Mouse (Mus musculus) left cerebral cortex, adult 6 months (tissue): ENCODE measurements around the gene Klhl30. TPM values are rescaled to one million over a fixed set of nuclear protein-coding genes. Genes with fewer than 3 reads are reported as not detected.

Experiments used
- long read RNA-seq, 2 experiments: library from polyadenylated mRNA; unstranded; transcript quantifications; one replicate each; pipeline ENCODE4 v2.0.0; 2019 to 2020
- polyA plus RNA-seq: library from polyadenylated mRNA; unstranded; fragments of <200 nt; fragmentation: Nextera tagmentation; gene quantifications from 2 replicates; pipeline ENCODE4 v1.2.3, GENCODE M21; 2021

Klhl30 gene
- polyA plus RNA-seq, result 0.04 TPM in 1 of 2 replicates, not detected in the other
- long read RNA-seq, experiment 1, partial matches to known transcripts, result 0 of 2 reads
- long read RNA-seq, experiment 1, other reads (novel, unspliced or antisense), result 0 of 2 reads
- long read RNA-seq, experiment 2, result 0 reads

DNA sequence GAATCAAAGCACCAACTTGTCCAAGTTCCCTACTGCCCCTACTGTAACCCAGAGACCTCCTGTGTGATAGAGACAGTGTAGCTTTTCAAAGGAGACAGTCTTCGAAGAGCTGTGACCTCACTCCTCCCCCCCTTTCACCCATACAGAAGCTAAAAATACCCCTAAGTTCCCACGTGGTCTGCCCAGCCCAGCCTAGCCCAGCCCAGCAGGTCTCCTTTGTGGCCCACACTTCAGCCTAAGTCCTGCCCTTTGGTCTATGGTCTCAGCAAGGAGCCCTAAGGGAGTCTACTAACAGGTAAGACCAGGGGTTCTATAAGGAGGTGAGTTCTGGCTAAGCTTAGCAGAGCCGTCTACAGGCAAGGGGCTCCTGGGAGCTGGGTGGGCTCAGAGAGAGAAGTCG, at the start of gene Klhl30:
Gene Klhl30, plus strand, starts transcription at position 176 of the 400 bp plus-strand sequence.

DNA sequence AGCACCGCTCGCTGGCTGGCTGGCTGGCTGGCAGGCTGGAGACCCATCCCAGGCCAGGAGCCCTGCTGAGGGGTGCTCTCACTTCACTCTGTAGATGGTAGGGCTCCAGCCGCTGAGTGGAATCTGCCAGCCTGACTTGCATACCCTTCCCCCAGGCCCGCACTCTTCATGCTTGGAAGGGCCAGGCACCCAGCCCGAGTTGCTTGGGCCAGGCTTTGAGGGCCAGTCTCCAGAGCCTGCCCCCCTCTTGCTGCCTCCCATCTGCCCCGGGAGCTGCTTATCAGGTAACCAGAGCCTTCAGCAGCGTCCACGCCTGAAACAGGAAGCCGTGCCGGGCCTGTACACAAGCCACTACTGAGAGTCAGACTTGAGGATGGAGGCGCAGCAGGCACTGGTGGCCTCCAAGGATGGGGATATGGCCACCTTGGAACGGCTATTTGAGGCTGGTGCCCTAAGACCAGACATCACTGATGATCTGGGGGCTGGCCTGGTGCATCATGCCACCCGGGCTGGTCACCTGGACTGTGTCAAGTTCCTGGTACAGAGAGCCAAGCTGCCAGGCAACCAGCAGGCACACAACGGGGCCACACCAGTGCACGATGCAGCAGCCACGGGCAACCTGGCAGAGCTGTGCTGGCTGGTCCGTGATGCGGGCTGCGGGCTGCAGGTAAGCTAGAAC, 28.9 kb upstream of the Klhl30 start, which contains the start of gene Espnl:
Gene Espnl, plus strand, starts transcription at position 316 of the 679 bp plus-strand sequence.

DNA sequence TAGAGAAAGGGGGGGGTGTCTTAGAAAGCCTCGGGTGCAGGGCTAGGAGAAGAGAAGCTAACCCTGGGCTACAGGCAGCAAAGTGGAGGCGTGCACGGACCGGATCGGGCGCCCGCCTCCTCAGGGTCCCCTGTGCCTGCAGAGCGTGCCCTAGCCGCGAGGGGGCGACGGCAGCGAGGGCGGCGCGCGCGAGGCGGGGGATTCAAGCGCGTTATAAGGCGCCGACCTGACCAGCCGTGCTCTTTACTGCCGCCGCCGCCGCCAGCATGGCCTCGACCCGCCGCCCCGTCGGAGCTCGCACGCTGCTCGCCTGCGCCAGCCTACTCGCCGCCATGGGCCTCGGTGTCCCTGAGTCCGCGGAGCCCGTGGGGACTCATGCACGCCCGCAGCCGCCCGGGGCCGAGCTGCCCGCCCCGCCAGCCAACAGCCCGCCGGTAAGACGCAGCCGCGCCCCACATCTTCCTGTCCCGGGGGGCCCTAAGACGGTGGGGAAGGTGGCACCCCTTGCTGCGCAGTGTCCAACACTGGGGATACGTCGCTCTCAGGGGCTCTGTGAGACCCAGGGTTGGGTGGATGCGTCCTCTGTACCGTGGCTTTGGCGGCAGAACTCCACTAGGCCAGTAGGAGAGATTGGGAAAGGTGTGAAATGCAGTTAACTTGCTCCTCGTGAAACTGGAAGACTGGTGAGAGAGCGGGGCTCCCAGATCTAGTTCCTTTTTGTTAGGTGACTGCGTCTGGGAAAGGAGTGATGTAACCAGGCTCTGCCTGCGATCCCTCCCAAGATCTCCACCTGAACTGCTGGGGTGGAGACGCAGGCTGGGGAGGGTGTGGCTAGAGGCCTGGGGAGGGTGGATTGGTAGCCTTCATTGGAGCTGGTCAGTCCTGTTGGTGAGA, 15.6 kb downstream of the Klhl30 start, which contains the start of gene Erfe:
Gene Erfe, plus strand, starts transcription at position 216 of the 894 bp plus-strand sequence.

DNA sequence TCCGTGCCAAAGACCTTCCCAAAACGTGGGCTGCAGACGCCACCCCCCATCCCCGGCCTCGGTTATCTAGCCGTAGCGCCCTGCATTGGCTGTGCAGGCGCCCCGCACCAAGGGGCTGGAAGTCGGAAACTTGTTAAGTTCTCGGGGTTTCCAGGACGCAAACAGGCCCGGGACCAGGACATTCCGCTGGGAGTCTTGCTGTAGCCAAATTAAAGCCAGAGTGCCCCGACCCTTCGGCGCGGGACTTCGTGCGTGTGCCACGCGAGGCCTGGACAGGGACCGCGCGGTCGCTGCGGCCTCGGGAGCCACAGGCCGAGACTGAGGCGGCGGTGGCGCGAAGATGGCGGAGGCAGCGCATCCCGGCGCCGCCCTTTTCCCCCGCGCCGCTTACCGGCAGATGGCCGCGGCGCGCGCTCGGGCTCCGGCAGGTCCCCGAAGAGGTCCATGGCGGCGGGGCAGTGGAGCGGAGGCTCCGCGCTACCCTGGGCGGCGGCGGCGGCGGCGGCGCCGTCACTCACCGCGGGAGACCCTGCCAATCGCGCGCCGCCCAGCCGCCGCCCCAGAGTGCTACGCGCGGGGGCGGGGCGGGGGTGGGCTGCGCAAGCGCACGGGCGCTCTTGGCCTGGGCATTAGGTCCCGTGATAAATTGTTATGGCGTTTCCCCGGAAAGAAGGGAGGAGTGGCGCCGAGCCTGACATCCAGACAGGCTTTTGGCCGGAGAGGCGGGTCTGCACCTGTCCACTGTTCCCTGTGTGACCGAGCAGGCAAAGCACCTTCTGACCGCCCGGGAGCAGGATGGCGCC, 47.6 kb downstream of the Klhl30 start, which contains the start of gene Ilkap:
Gene Ilkap, minus strand, starts transcription at position 556 of the 803 bp plus-strand sequence.

Other genes starting within 250 kb of the Klhl30 start
- not detected in 2 replicates for gene Rbm44, start 205.9 kb upstream of the Klhl30 start, polyA plus RNA-seq
- gene Ramp1, start 171.2 kb upstream of the Klhl30 start, polyA plus RNA-seq, result 114 and 154 TPM in 2 replicates
- gene Ube2f, start 100.7 kb upstream of the Klhl30 start, polyA plus RNA-seq, result 56.4 and 66.7 TPM in 2 replicates
- 5.4 TPM in 2 replicates for gene Scly, start 52.7 kb upstream of the Klhl30 start, polyA plus RNA-seq
- gene Espnl, start 28.9 kb upstream of the Klhl30 start, polyA plus RNA-seq, result 0.10 and 0.14 TPM in 2 replicates
- gene Erfe, start 15.4 kb downstream of the Klhl30 start, polyA plus RNA-seq, result 0.25 and 0.38 TPM in 2 replicates
- 58.7 and 65.9 TPM in 2 replicates for gene Ilkap, start 47.8 kb downstream of the Klhl30 start, polyA plus RNA-seq
- 18.9 and 20.0 TPM in 2 replicates for gene Hes6, start 63.0 kb downstream of the Klhl30 start, polyA plus RNA-seq
- 2.8 and 3.2 TPM in 2 replicates for gene Per2, start 108.3 kb downstream of the Klhl30 start, polyA plus RNA-seq
- 1.9 and 3.0 TPM in 2 replicates for gene Traf3ip1, start 143.6 kb downstream of the Klhl30 start, polyA plus RNA-seq
- gene Asb1, start 189.5 kb downstream of the Klhl30 start, polyA plus RNA-seq, result 6.5 and 7.0 TPM in 2 replicates